In the genomic region with DNA sequence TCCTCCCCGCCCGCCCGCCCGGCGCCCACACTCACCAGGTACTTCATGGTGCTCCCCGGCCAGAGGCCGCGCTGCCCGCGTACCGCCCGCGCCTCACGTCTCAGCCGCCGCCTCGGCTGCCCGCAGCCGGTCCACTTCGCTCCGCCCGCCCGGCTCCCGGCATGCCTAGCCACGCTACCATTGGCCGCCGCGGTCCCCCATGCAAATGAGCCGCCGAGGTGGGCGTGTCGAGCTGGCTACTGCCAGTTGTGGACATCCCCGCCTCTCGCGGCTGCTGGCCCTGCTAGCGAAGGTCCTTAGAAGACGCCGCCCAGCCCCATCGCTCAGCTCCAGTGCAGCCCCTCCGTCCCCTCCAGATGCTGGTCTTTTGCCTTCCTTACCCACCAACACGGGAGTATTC, we compare ENCODE assay signal across 8 mouse cellular contexts. TPM values are rescaled to one million over a fixed set of nuclear protein-coding genes. Genes with fewer than 3 reads are reported as not detected.
DNase-seq lines count a peak whose midpoint lies in the region; ATAC-seq and TF ChIP-seq lines count a peak whose summit lies in the region.

No protein-coding gene starts in this region.

- peaks cover 61% of the 10 kb centered on the region for H3K4me1 ChIP-seq in embryonic fibroblast, embryonic 13.5 days (ENCODE audit: control insufficient read depth, insufficient read depth, low read length)
- H3K4me1 ChIP-seq in limb, embryonic 13.5 days = peaks cover 84% of the 10 kb centered on the region
- peaks cover 60% of the 10 kb centered on the region for H3K4me1 ChIP-seq in midbrain, embryonic 16.5 days (ENCODE audit: control insufficient read depth, insufficient read depth, low read length)
- H3K4me1 ChIP-seq in spleen, adult 2 months (ENCODE audit: control insufficient read depth, insufficient read depth, insufficient read length) = peaks cover 6% of the 10 kb centered on the region; the same call in 1 of the 2 replicates

- H3K36me3 ChIP-seq in limb, embryonic 13.5 days = no peaks in the 10 kb centered on the region; the same call in 1 of the 2 replicates
- no peaks in the 10 kb centered on the region for H3K36me3 ChIP-seq in midbrain, embryonic 16.5 days (ENCODE audit: control insufficient read depth, insufficient read depth, low read length)
- H3K36me3 ChIP-seq in spleen, adult 2 months (ENCODE audit: control insufficient read depth, insufficient read depth, low read length) = no peaks in the 10 kb centered on the region

- no peaks in the 10 kb centered on the region for H3K27me3 ChIP-seq in limb, embryonic 13.5 days
- no peaks in the 10 kb centered on the region for H3K27me3 ChIP-seq in midbrain, embryonic 16.5 days (ENCODE audit: control insufficient read depth, insufficient read depth, low read depth, low read length)
- peaks cover 16% of the 10 kb centered on the region for H3K27me3 ChIP-seq in spleen, adult 2 months (ENCODE audit: control insufficient read depth, insufficient read depth, low read length)

- 0% methylated on average over 27 of the region's 41 CpGs for WGBS in limb, embryonic 13.5 days
- WGBS in midbrain, embryonic 16.5 days = 0% methylated on average over 32 of the region's 41 CpGs
- WGBS in spleen, adult 2 months = 2% methylated on average over 30 of the region's 41 CpGs

- peak overlapping the region; percentile 85 for H3K9ac ChIP-seq in limb, embryonic 13.5 days
- peak overlapping the region; percentile 84 for H3K9ac ChIP-seq in midbrain, embryonic 16.5 days (ENCODE audit: low read depth, low read length)

- peak; percentile 71 for TF ChIP-seq POLR2A in embryonic fibroblast, embryonic 13.5 days (IDR thresholded peaks at IDR 0.05; ENCODE audit: low read depth, low read length)
- no peak for TF ChIP-seq POLR2A in spleen, adult 2 months (IDR thresholded peaks at IDR 0.05; ENCODE audit: low read depth, low read length)

- peak; percentile 95 for ATAC-seq in limb, embryonic 13.5 days (ENCODE audit: low FRiP score, low read depth)
- ATAC-seq in midbrain, embryonic 16.5 days = peak; percentile 94

- peak; percentile 90 to 91 for DNase-seq in B cell, adult 2 months
- peak; percentile 97 for DNase-seq in brain, adult 2 months (ENCODE audit: low read depth, low spot score)
- DNase-seq in heart, adult 9 months (ENCODE audit: low spot score in 2 of 2) = peak; percentile 97
- DNase-seq in kidney, adult 9 months = peak; percentile 99
- DNase-seq in spleen, adult 2 months (ENCODE audit: low read depth in 1 of 2, low spot score in 2 of 2) = peak; percentile 25 to 76

- H3K27ac ChIP-seq in embryonic fibroblast, embryonic 13.5 days (ENCODE audit: insufficient read depth, low read length) = peak overlapping the region; percentile 93
- peak overlapping the region; percentile 76 for H3K27ac ChIP-seq in limb, embryonic 13.5 days
- peak overlapping the region; percentile 82 for H3K27ac ChIP-seq in midbrain, embryonic 16.5 days (ENCODE audit: low read length)
- H3K27ac ChIP-seq in spleen, adult 2 months (ENCODE audit: insufficient read depth, low read length) = no peak overlapping the region

- no peaks in the 10 kb centered on the region for H3K9me3 ChIP-seq in limb, embryonic 13.5 days
- H3K9me3 ChIP-seq in midbrain, embryonic 16.5 days (replicated peaks; ENCODE audit: control insufficient read depth, low read length, poor library complexity, severe bottlenecking) = no peaks in the 10 kb centered on the region

- peak overlapping the region; percentile 74 for H3K4me3 ChIP-seq in embryonic fibroblast, embryonic 13.5 days (ENCODE audit: insufficient read depth, low read length)
- H3K4me3 ChIP-seq in limb, embryonic 13.5 days = peak overlapping the region; percentile 80
- H3K4me3 ChIP-seq in midbrain, embryonic 16.5 days (ENCODE audit: low read depth, low read length) = peak overlapping the region; percentile 75
- H3K4me3 ChIP-seq in spleen, adult 2 months (ENCODE audit: extremely low read depth, insufficient read depth, insufficient read length) = peak overlapping the region; percentile 56

- H3K4me2 ChIP-seq in limb, embryonic 13.5 days (replicated peaks) = peak overlapping the region; percentile 81
- H3K4me2 ChIP-seq in midbrain, embryonic 16.5 days (ENCODE audit: low read length) = peak overlapping the region; percentile 68

- TF ChIP-seq CTCF in embryonic fibroblast, embryonic 13.5 days (IDR thresholded peaks at IDR 0.05; ENCODE audit: borderline replicate concordance, insufficient read depth, low read length) = no peak
- no peak for TF ChIP-seq CTCF in spleen, adult 2 months (IDR thresholded peaks at IDR 0.05; ENCODE audit: extremely low read depth, insufficient read depth, insufficient read length, insufficient replicate concordance)

RNA-seq across cellular contexts. Expression of a gene that starts 11.6 kb away (rescaled TPM):
- 37.0 and 45.8 TPM in 2 replicates for polyA plus RNA-seq in embryonic fibroblast, embryonic 13.5 days (2011; ENCODE audit: insufficient read length, low read depth, missing spikeins)
- polyA plus RNA-seq in limb, embryonic 13.5 days (2015; fragmentation: Nextera tagmentation; extraction: Ambion mirVana) = 41.7 and 41.8 TPM in 2 replicates
- polyA plus RNA-seq in midbrain, embryonic 16.5 days (2015; fragmentation: Nextera tagmentation; extraction: Ambion mirVana) = 41.5 and 43.3 TPM in 2 replicates
- 20.4 and 25.1 TPM in 2 replicates for polyA plus RNA-seq in spleen, adult 2 months (2012; rRNA removed)

RNA-seq across cellular contexts. Expression of a gene that starts 41.2 kb away (rescaled TPM):
- polyA plus RNA-seq in embryonic fibroblast, embryonic 13.5 days (2011; ENCODE audit: insufficient read length, low read depth, missing spikeins) = not detected in 2 replicates
- polyA plus RNA-seq in limb, embryonic 13.5 days (2015; fragmentation: Nextera tagmentation; extraction: Ambion mirVana) = 0.89 and 3.1 TPM in 2 replicates
- polyA plus RNA-seq in midbrain, embryonic 16.5 days (2015; fragmentation: Nextera tagmentation; extraction: Ambion mirVana) = not detected in 2 replicates
- 23,675 and 41,549 TPM in 2 replicates for polyA plus RNA-seq in spleen, adult 2 months (2012; rRNA removed)

Comparison
In these comparisons a context has a peak if more than half of its experiments do, and no peak if none do; other contexts are left out.
1. RNA of a gene that starts 41.2 kb away (polyA plus RNA-seq): 23,675 to 41,549 TPM in spleen, adult 2 months; 0.89 to 3.1 TPM in limb, embryonic 13.5 days, not detected in midbrain, embryonic 16.5 days and not detected in embryonic fibroblast, embryonic 13.5 days; every median in the first group is over 1,000 times any median in the second.
2. Peak in every context shown above with its lines, with median percentiles within 50 percentile points of each other: DNase-seq and H3K4me3 ChIP-seq.